Mouse (Mus musculus): ENCODE data around the gene Gm42878.

Gene Gm42878

GRCm38 (mm10) chr5:121544910-121545792, at the start of gene Gm42878, which contains the start of gene Adam1a:
Gene Gm42878 (minus strand): TSS chr5:121545482.
Gene Adam1a (minus strand): TSS chr5:121545482.
- under 1% methylated on average over 74 of the region's 97 CpGs for WGBS

DNA sequence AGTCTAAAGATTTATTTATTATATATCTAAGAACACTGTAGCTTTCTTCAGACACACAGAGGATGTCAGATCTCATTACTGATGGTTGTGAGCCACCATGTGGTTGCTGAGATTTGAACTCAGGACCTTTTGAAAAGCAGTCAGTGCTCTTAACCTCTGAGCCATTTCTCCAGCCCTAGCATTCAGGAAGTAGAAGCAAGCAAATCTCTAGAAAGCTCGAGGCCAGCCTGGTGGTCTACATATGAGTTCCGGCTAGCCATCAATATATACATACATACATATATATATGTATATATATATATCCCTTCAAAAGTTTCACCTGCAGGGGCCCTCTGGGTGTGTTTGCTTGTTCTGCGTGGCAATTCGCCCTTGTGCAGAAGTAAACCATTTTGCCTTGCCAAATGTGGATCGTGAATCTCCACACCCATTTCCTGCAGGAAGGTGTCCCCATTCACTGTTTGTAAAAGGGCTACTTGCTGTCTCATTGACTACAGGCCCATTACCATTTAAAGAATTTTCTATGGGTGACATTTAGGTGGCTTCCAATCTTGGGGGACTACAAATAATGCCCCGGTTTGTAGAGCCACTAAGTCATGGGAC, 49.5 kb upstream of the Gm42878 start:
- 83% methylated on average over 6 of the region's 6 CpGs for WGBS

GRCm38 (mm10) chr5:121593451-121594401, 48.4 kb upstream of the Gm42878 start, which contains the start of gene Aldh2:
Gene Aldh2 (minus strand): TSS chr5:121593824.
- WGBS: 2% methylated on average over 47 of the region's 47 CpGs

DNA sequence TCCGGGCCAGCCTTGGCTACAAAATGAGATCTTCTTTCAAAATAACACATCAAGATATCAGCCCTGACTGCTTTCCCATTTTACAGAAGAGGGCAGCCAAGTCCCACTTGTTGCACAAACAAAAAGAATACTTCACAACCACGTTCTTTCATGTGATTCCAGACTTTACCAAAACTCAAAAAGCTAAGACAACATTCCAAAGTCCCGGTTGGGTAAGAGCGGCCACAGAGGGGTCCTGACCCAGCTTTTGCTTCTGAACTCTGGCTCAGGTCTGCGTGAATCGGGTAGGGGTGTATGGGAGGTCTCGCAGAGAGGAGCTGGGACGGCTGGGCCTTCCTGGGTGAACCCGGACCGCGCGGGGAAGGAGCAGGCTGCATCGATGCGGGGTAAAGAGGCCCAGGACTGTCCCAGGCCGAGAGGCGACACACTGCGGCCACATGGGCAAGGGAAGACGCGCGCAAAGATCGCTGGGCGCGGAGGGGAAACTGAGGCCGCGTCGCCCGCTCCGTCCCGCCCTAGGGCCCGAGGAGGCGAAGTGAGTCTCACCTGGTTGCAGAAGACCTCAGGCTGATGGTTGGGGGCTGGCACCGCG, 47.6 kb upstream of the Gm42878 start:
- 4% methylated on average over 33 of the region's 33 CpGs for WGBS

GRCm38 (mm10) chr5:121592064-121592815, 47.0 kb upstream of the Gm42878 start:
- 58% methylated on average over 11 of the region's 11 CpGs for WGBS

GRCm38 (mm10) chr5:121591417-121592063, 46.3 kb upstream of the Gm42878 start:
- WGBS: 32% methylated on average over 11 of the region's 11 CpGs

GRCm38 (mm10) chr5:121589928-121590327, 44.6 kb upstream of the Gm42878 start:
- 90% methylated on average over 6 of the region's 6 CpGs for WGBS

- 17% methylated on average over 6 of the region's 6 CpGs for WGBS
These were observed 41.2 kb upstream of the Gm42878 start for GRCm38 (mm10) chr5:121586400-121587039.

GRCm38 (mm10) chr5:121585699-121586098, 40.4 kb upstream of the Gm42878 start:
- 73% methylated on average over 5 of the region's 5 CpGs for WGBS

- 93% methylated on average over 10 of the region's 10 CpGs for WGBS
These were observed 39.7 kb upstream of the Gm42878 start for GRCm38 (mm10) chr5:121585005-121585404.

DNA sequence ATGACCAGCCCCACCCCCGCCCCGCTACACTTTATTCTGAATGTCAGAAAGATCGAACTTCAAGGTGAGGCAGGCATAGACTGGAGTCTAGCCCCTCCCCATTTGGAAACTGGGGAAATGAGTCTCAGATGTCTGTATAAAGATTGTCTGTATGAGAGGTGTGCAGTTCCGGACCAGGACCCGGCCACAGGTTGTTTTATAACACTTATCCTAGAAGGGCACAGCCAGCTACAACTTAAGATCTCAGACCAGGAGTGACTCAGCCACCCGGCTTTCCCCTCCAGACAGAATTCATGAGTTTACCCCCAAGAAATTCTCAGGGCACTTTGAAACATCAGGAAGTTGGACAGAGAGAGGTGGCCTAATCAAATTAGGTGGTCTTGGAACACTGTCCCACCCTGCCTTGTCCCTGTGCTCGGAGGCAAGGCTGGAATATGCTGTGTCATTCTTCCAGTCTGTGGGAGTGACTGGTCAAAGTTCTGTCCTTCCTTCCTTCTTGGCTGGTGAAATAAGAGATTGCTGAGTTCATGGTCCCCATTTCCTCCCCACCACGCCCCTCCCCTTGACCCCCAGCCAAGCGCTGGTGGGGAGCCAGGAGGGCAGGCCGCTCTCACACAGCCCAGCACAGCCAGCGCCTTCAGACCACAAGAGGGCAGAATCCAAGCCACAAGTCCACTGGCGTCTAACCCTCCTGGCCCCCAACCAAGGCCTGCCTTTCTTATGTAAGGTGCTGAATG, 38.7 kb upstream of the Gm42878 start:
- 57% methylated on average over 12 of the region's 12 CpGs for WGBS

- 96% methylated on average over 8 of the region's 8 CpGs for WGBS
These were observed 36.7 kb upstream of the Gm42878 start for GRCm38 (mm10) chr5:121581945-121582344.

GRCm38 (mm10) chr5:121576927-121577488, 31.7 kb upstream of the Gm42878 start:
- WGBS: 88% methylated on average over 11 of the region's 11 CpGs

- 96% methylated on average over 11 of the region's 11 CpGs for WGBS
These were observed 30.6 kb upstream of the Gm42878 start for GRCm38 (mm10) chr5:121575867-121576266.

DNA sequence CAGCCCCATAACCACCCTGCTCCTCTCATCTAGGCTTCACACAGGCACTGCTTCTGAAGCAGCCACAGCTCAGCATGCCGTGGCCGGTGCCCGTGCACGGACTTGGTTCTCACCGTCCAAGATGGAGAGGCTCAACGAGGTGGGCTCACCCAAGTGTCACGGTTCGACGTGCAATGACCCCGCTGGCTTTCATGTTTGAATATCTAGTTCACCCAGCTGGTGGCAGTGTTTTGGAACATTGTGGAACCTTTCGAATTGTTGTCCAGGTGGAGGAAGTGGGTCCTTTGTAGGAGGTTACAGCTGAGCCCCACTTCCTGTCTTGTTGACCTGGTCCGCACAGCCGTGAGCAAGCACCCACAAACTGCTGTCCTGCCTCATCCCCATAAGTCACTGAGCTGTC, 28.9 kb upstream of the Gm42878 start:
- 88% methylated on average over 13 of the region's 13 CpGs for WGBS

DNA sequence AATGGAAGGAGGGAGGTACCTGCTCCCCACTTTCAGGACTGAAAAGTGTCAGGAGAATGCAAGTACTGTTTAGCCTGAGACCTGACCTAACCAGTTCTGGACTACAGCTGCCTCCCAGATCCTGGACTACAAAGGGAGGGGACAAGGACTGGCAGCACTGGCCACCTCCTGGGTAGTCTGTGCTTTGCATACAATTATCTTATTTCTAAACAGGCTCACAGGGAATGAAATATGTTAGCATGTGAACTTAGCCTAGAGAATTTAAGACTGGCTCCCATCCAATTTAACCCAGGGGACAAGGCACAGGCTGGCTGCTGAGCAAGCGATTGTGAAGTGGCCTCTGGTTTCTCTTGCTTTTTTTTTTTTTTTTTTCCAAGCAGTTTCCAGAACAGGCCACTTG, 25.5 kb upstream of the Gm42878 start:
- WGBS: 68% methylated on average over 1 of the region's 1 CpGs

DNA sequence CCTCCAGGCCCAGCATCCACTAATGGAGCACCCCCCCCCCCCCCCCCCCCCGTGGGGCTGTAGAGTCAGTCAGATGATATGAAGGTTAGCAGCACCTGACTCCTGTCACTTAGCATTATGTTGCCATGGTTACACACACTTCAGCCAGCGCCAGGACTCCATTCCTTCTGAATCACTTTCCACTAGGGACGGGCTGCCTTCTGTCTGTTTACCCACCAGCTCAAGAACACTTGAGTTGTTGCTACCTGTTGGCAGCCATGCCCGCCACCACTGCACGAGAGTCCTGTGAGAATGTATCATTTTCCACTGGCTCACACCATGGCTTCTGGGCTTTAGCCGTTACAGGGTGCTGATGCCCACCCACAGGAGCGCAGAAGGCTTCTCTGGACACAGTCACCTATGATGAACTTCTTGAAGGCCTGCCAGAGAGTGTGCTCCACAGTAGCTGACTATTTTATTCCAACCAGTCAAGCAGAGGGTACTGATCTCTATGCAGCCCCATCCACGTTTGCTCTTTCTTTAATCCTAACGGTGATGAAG, 24.7 kb upstream of the Gm42878 start:
- WGBS: 76% methylated on average over 8 of the region's 9 CpGs

DNA sequence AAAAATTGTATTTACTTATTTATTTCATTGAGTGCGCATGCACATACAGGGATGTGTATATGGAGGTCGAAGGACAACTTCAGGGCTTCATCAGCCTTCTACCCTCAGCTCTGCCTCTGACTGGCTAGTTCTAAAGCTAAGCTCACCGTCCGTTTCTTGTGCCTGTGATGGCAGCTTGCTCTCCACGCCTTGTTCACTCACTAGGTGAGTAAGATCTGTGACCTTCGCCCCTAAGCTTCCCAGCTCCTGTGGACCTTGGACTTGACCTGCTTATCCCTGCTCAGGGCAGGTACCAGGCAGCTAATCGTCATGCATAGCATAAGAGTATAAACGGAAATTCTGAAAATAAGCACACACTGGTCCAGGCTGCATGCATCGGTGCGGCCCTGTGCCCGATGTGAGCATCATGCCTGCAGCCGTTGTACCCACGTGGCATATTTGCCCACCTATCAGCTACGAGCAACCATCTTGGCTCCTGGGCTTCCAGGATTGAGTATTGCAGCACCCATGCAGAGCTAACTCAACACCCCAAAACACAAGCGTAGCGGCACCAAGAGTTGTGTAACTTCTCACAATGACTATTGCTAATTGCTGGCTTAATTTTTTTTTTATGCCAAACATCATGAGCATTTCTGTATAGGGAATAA, 20.9 kb upstream of the Gm42878 start:
- WGBS: 93% methylated on average over 16 of the region's 16 CpGs

All from cerebral cortex, adult 2 months (tissue).